Mouse (Mus musculus) CD4-positive helper T cell, adult 2 months (primary cell): ENCODE results near the gene Suds3.

Experiments
- DNase-seq: peaks from one replicate; pipeline ENCODE4 v3.0.0-alpha.2; 2012; ENCODE audit warnings: low read depth, missing footprints, low spot score

Suds3 gene

GRCm38 (mm10) chr5:117115836-117116366, at the start of gene Suds3:
Suds3 (minus strand) TSS chr5:117116113.
- DNase-seq, result peak; percentile 92

- no peak for DNase-seq
These were observed 49.0 kb upstream of the Suds3 start for GRCm38 (mm10) chr5:117164923-117165322.

- no peak for DNase-seq
These were observed 48.6 kb upstream of the Suds3 start for GRCm38 (mm10) chr5:117164516-117164915.

- no peak for DNase-seq
These were observed 47.9 kb upstream of the Suds3 start for GRCm38 (mm10) chr5:117163790-117164189.

GRCm38 (mm10) chr5:117160499-117160898, 44.6 kb upstream of the Suds3 start:
- DNase-seq, result peak; percentile 41

GRCm38 (mm10) chr5:117159805-117160291, 43.9 kb upstream of the Suds3 start:
- no peak for DNase-seq

GRCm38 (mm10) chr5:117159326-117159725, 43.4 kb upstream of the Suds3 start:
- DNase-seq, result no peak

GRCm38 (mm10) chr5:117158335-117159018, 42.6 kb upstream of the Suds3 start:
- DNase-seq, result peak; percentile 48

- DNase-seq, result no peak
These were observed 37.7 kb upstream of the Suds3 start for GRCm38 (mm10) chr5:117153527-117154091.

- DNase-seq, result no peak
These were observed 37.0 kb upstream of the Suds3 start for GRCm38 (mm10) chr5:117152944-117153343.

GRCm38 (mm10) chr5:117150068-117150467, 34.2 kb upstream of the Suds3 start:
- DNase-seq, result no peak

GRCm38 (mm10) chr5:117149054-117149942, 33.4 kb upstream of the Suds3 start:
- no peak for DNase-seq

GRCm38 (mm10) chr5:117147187-117148095, 31.5 kb upstream of the Suds3 start:
- DNase-seq, result no peak

- DNase-seq, result no peak
These were observed 30.3 kb upstream of the Suds3 start for GRCm38 (mm10) chr5:117146165-117146564.

- DNase-seq, result peak; percentile 46
These were observed 27.8 kb upstream of the Suds3 start for GRCm38 (mm10) chr5:117143721-117144135.

- DNase-seq, result no peak
These were observed 24.5 kb upstream of the Suds3 start for GRCm38 (mm10) chr5:117140374-117140773.

- DNase-seq, result no peak
These were observed 23.9 kb upstream of the Suds3 start for GRCm38 (mm10) chr5:117139822-117140221.

- DNase-seq, result peak; percentile 71
These were observed 22.5 kb upstream of the Suds3 start for GRCm38 (mm10) chr5:117138295-117138988.

GRCm38 (mm10) chr5:117137594-117137993, 21.7 kb upstream of the Suds3 start:
- no peak for DNase-seq

- DNase-seq, result peak; percentile 1
These were observed 21.1 kb upstream of the Suds3 start for GRCm38 (mm10) chr5:117137011-117137410.
